Mouse (Mus musculus) lung, postnatal 36 days (tissue): ENCODE data around the gene Tbc1d2b.
A peak's percentile ranks its signal among the peaks of the same experiment; 100 is the strongest.

Experiments
- DNase-seq: peaks from one replicate; pipeline ENCODE4 v3.0.0; 2022; ENCODE audit warnings: mixed read lengths

The Tbc1d2b gene

GRCm38 (mm10) chr9:90265322-90266039 lies 5.1 kb downstream of the Tbc1d2b start:
- DNase-seq = no peak

- no peak for DNase-seq
Measured at GRCm38 (mm10) chr9:90263340-90263679, 7.3 kb downstream of the Tbc1d2b start.

- DNase-seq = no peak
Measured at GRCm38 (mm10) chr9:90262591-90263339, 7.8 kb downstream of the Tbc1d2b start.

- no peak for DNase-seq
Measured at GRCm38 (mm10) chr9:90262063-90262462, 8.5 kb downstream of the Tbc1d2b start.

- DNase-seq = peak; percentile 66
Measured at GRCm38 (mm10) chr9:90260600-90261375, 9.8 kb downstream of the Tbc1d2b start.

GRCm38 (mm10) chr9:90260079-90260478 lies 10.5 kb downstream of the Tbc1d2b start:
- DNase-seq = no peak

- no peak for DNase-seq
Measured at GRCm38 (mm10) chr9:90259400-90259950, 11.1 kb downstream of the Tbc1d2b start.

- DNase-seq = no peak
Measured at GRCm38 (mm10) chr9:90257754-90258531, 12.7 kb downstream of the Tbc1d2b start.

GRCm38 (mm10) chr9:90257220-90257619 lies 13.4 kb downstream of the Tbc1d2b start:
- no peak for DNase-seq

- DNase-seq = no peak
Measured at GRCm38 (mm10) chr9:90255844-90256405, 14.7 kb downstream of the Tbc1d2b start.

GRCm38 (mm10) chr9:90253181-90253580 lies 17.4 kb downstream of the Tbc1d2b start:
- DNase-seq = no peak

GRCm38 (mm10) chr9:90250964-90251750 lies 19.4 kb downstream of the Tbc1d2b start:
- no peak for DNase-seq

GRCm38 (mm10) chr9:90250141-90250775 lies 20.3 kb downstream of the Tbc1d2b start:
- no peak for DNase-seq

GRCm38 (mm10) chr9:90249036-90249435 lies 21.6 kb downstream of the Tbc1d2b start:
- DNase-seq = no peak

GRCm38 (mm10) chr9:90248326-90248725 lies 22.3 kb downstream of the Tbc1d2b start:
- DNase-seq = no peak

- no peak for DNase-seq
Measured at GRCm38 (mm10) chr9:90247316-90247715, 23.3 kb downstream of the Tbc1d2b start.

- DNase-seq = no peak
Measured at GRCm38 (mm10) chr9:90245781-90246180, 24.8 kb downstream of the Tbc1d2b start.

GRCm38 (mm10) chr9:90245206-90245605 lies 25.4 kb downstream of the Tbc1d2b start:
- DNase-seq = no peak

- DNase-seq = no peak
Measured at GRCm38 (mm10) chr9:90244301-90245151, 26.1 kb downstream of the Tbc1d2b start.

- peak; percentile 68 for DNase-seq
Measured at GRCm38 (mm10) chr9:90242855-90243254, 27.7 kb downstream of the Tbc1d2b start.
